In the genomic region with DNA sequence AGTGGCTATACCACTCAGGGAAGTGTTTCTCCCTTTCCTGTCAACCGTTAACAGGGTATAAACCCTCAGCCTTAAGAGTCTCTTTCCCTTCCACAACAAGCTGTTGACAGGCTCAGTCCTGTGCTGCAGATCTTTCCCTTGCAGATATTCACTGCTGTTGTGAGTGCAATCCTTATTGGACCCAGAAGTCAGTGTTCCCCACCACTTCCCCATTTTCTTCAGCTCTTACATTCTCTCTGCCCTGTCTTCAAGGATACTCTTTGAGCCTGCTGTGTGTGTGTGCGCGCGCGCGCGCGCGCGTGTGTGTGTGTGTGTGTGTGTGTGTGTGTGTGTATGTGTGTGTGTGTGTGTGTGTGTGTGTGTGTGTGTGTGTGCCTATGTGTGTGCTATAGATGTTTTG, we compare ENCODE assay signal across 7 mouse cellular contexts.
"Had no signal": no experiment of that assay in that cellular context is flagged by ENCODE, and none has a peak within 500 bp of the region (broad histone marks: within the 10 kb centered on the region; RNA-seq: fewer than 3 reads in every experiment).

No protein-coding gene starts in this region.

- ATAC-seq: liver, postnatal 0 days had no signal

- DNase-seq: kidney, postnatal 25 days; layer of hippocampus, postnatal 36 days; liver, postnatal 0 days; midbrain, embryonic 14.5 days; thymus, adult 18-20 months; thymus, postnatal 14 days; thymus, postnatal 4 days had no signal
